ENCODE assay signal across 9 mouse cellular contexts in the genomic region with DNA sequence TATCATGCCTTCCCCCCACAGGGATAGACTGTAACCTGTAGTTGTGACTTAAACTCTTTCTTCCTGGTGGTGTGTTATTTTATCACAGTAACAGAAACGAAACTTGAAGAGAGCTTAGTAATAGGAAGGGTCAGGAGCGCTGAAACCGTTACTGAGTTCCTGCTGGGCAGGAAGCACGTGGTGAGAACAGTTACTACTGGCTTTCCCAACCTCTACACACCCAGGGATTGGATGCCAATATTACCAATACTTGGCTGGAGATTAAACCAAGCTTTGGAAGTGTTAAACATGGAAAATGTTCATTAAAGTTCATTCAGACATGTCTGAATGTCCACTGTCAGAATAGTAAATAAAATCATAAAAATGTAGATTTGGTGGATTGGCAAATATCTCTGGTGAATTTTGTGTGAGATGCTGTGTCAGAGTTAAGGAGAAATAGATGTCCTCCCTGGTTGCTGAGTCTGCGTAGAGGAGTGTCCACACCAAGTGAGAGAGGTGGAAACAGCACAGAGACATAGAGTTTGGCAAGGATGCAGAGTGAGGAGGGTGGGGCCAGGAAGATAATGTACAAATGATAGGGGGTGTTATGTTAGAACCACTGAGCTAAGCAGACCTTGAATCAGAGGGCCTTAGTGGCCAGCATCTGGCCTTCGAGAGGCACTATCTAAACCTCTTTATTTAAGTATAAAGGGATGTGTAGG. TPM values are rescaled to one million over a fixed set of nuclear protein-coding genes. Genes with fewer than 3 reads are reported as not detected.
DNase-seq lines count a peak whose midpoint lies in the region; ATAC-seq and TF ChIP-seq lines count a peak whose summit lies in the region.
"Had no signal": no experiment of that assay in that cellular context is flagged by ENCODE, and none has a peak within 500 bp of the region (broad histone marks: within the 10 kb centered on the region; RNA-seq: fewer than 3 reads in every experiment).

No protein-coding gene starts in this region.

- no peak overlapping the region for H3K27ac ChIP-seq in kidney, adult 2 months (ENCODE audit: insufficient read depth, low read depth, low read length)
- peak overlapping the region; percentile 93 for H3K27ac ChIP-seq in macrophage

- peaks cover 94% of the 10 kb centered on the region for H3K79me2 ChIP-seq in macrophage (ENCODE audit: inconsistent target)

- peak; percentile 10 for ATAC-seq in activated CD4-positive, CD25-positive, alpha-beta regulatory T cell, adult 4 months
- peak; percentile 53 for ATAC-seq in common myeloid progenitor, adult 5-6 weeks (replicated peaks; ENCODE audit: low read depth, poor library complexity, severe bottlenecking)

- H3K4me1 ChIP-seq in kidney, adult 2 months (ENCODE audit: control insufficient read depth, insufficient read depth, low read length) = no peaks in the 10 kb centered on the region; the same call in 1 of the 2 replicates

- 59% methylated on average over 6 of the region's 6 CpGs for WGBS in kidney, adult 2 months
- WGBS in macrophage (ENCODE audit: missing documents) = 6% methylated on average over 6 of the region's 6 CpGs

- no peak for TF ChIP-seq POLR2A in kidney, adult 2 months (IDR thresholded peaks at IDR 0.05; ENCODE audit: low read depth, low read length)

- H3K27me3 ChIP-seq in kidney, adult 2 months (replicated peaks; ENCODE audit: control insufficient read depth, insufficient read depth, low read length) = no peaks in the 10 kb centered on the region

- DNase-seq in kidney, adult 2 months = no peak
- DNase-seq in kidney, postnatal 14 days = no peak
- DNase-seq in right cerebral cortex, postnatal 4 days = no peak
- DNase-seq in adrenal gland, postnatal 4 days (ENCODE audit: low spot score in 2 of 2) = no peak
- DNase-seq: cerebellum, adult 18-20 months; lung, adult 18-20 months had no signal

- TF ChIP-seq CTCF in kidney, adult 2 months (conservative IDR thresholded peaks at IDR 0.05; ENCODE audit: insufficient read depth, insufficient read length, low read depth, low read length) = no peak

- no peaks in the 10 kb centered on the region for H3K36me3 ChIP-seq in kidney, adult 2 months (ENCODE audit: control insufficient read depth, insufficient read depth, low read length)
- no peaks in the 10 kb centered on the region for H3K36me3 ChIP-seq in macrophage (ENCODE audit: inconsistent target)

- H3K4me3 ChIP-seq in kidney, adult 2 months (ENCODE audit: insufficient read depth, low read depth, low read length) = peak overlapping the region; percentile 8; the same call in 1 of the 2 replicates
- peak overlapping the region; percentile 8; the same call in 1 of the 2 replicates for H3K4me3 ChIP-seq in macrophage (ENCODE audit: inconsistent target)

RNA-seq across cellular contexts. Expression of gene Mgat5, which starts 38.2 kb away (rescaled TPM):
- polyA plus RNA-seq in kidney, adult 2 months (2012; rRNA removed) = 12.0 and 13.1 TPM in 2 replicates
- polyA plus RNA-seq in activated CD4-positive, CD25-positive, alpha-beta regulatory T cell, adult 4 months (2017; shearing (Covaris generic)) = 10 to 100 TPM; 13.8 to 15.5 TPM
- 59.3 and 66.2 TPM in 2 replicates for total RNA-seq in common myeloid progenitor, adult 5-6 weeks (2017)
- total RNA-seq in macrophage (2018; cell fraction: chromatin; rRNA removed) = 100 to 1,000 TPM in 18 of 26 experiments, 10 to 100 TPM in 8; 20.4 to 211 (median 116) TPM
- total RNA-seq in macrophage (2018; cell fraction: cytosol; rRNA removed) = 10 to 100 TPM; 23.6 to 59.8 (median 37.0) TPM
- 100 to 1,000 TPM in 3 of 26 experiments, 10 to 100 TPM in 23; 30.1 to 157 (median 70.9) TPM for total RNA-seq in macrophage (2018; cell fraction: nucleus; rRNA removed)
- 23.8 to 56.9 TPM (median 29.7 TPM) in 3 replicates for polyA plus RNA-seq in macrophage (2018)
- total RNA-seq in adrenal gland, postnatal 4 days (2021) = 10 to 100 TPM; 18.3 to 24.9 TPM
